Mouse (Mus musculus): ENCODE data around the gene Olfr1404. TPM values are rescaled to one million over a fixed set of nuclear protein-coding genes. Genes with fewer than 3 reads are reported as not detected.

The Olfr1404 gene
- polyA plus RNA-seq (2012; rRNA removed; ENCODE audit: low replicate concordance): not detected in 2 replicates

GRCm38 (mm10) chr1:173212092-173212491 is at the start of gene Olfr1404:
Gene Olfr1404 (plus strand): TSS chr1:173212392.

GRCm38 (mm10) chr1:173190540-173190939 is 21.7 kb upstream of the Olfr1404 start, which contains the start of gene Olfr1406:
Gene Olfr1406 (minus strand): TSS chr1:173190640.

GRCm38 (mm10) chr1:173197508-173197907 is 14.7 kb upstream of the Olfr1404 start, which contains the start of gene Olfr218:
Gene Olfr218 (plus strand): TSS chr1:173197808.

GRCm38 (mm10) chr1:173227081-173227480 is 14.9 kb downstream of the Olfr1404 start, which contains the start of gene Fcer1a:
Gene Fcer1a (minus strand): TSS chr1:173227214.

GRCm38 (mm10) chr1:173265701-173266100 is 53.5 kb downstream of the Olfr1404 start, which contains the start of gene Olfr418:
Gene Olfr418 (plus strand): TSS chr1:173266001.

Other genes starting within 250 kb of the Olfr1404 start
- gene Olfr1408, start 75.0 kb upstream of the Olfr1404 start, polyA plus RNA-seq (2012; rRNA removed; ENCODE audit: low replicate concordance): not detected in 2 replicates
- not detected in 2 replicates for gene Olfr1406, start 21.8 kb upstream of the Olfr1404 start, polyA plus RNA-seq (2012; rRNA removed; ENCODE audit: low replicate concordance)
- not detected in 2 replicates for gene Olfr218, start 14.6 kb upstream of the Olfr1404 start, polyA plus RNA-seq (2012; rRNA removed; ENCODE audit: low replicate concordance)
- 0.13 and 0.52 TPM in 2 replicates for gene Fcer1a, start 14.8 kb downstream of the Olfr1404 start, polyA plus RNA-seq (2012; rRNA removed; ENCODE audit: low replicate concordance)
- gene Olfr418, start 53.6 kb downstream of the Olfr1404 start, polyA plus RNA-seq (2012; rRNA removed; ENCODE audit: low replicate concordance): not detected in 2 replicates
- not detected in 2 replicates for gene Mptx2, start 65.4 kb downstream of the Olfr1404 start, polyA plus RNA-seq (2012; rRNA removed; ENCODE audit: low replicate concordance)
- gene Ackr1, start 121.4 kb downstream of the Olfr1404 start, polyA plus RNA-seq (2012; rRNA removed; ENCODE audit: low replicate concordance): 47.1 and 65.2 TPM in 2 replicates
- gene Aim2, start 138.5 kb downstream of the Olfr1404 start, polyA plus RNA-seq (2012; rRNA removed; ENCODE audit: low replicate concordance): 3.5 and 6.0 TPM in 2 replicates
- 30.5 and 66.3 TPM in 2 replicates for gene Cadm3, start 155.3 kb downstream of the Olfr1404 start, polyA plus RNA-seq (2012; rRNA removed; ENCODE audit: low replicate concordance)

All from mammary gland, adult 2 months (tissue).